Mouse (Mus musculus) ES-E14 (cell line): ENCODE measurements around the gene Ddx23. TPM values are rescaled to one million over a fixed set of nuclear protein-coding genes. Genes with fewer than 3 reads are reported as not detected.
A peak's percentile ranks its signal among the peaks of the same experiment; 100 is the strongest.

Experiments used
- DNase-seq: peaks from one replicate; pipeline ENCODE4 v3.0.0-alpha.2; 2013; ENCODE audit warnings: low read depth, low spot score
- H3K27ac ChIP-seq: 2 replicates; pipeline ENCODE4 v1.5.1; 2012; ENCODE audit warnings: low read depth, mild to moderate bottlenecking, low read length, moderate library complexity, mixed read lengths; ENCODE audit not compliant: poor library complexity, insufficient read depth, severe bottlenecking
- H3K36me3 ChIP-seq: 2 replicates; pipeline ENCODE4 v1.6.1; 2012; ENCODE audit warnings: mild to moderate bottlenecking, low read length, moderate library complexity, mixed read lengths; ENCODE audit not compliant: control insufficient read depth, poor library complexity, insufficient read depth, severe bottlenecking
- H3K4me1 ChIP-seq, 2 experiments: fragments of 150-350 bp in 1 of 2; sonication (generic) in 1 of 2; 2 replicates each; pipeline ENCODE4 v1.6.1; 2012; ENCODE audit warnings: low read length in 2 of 2, mild to moderate bottlenecking in 1 of 2, mixed read lengths in 1 of 2; ENCODE audit not compliant: control insufficient read depth in 2 of 2, insufficient read depth in 2 of 2, poor library complexity in 1 of 2
- H3K4me3 ChIP-seq, 2 experiments: fragments of 150-350 bp in 1 of 2; sonication (generic) in 1 of 2; 2 replicates each; pipeline ENCODE4 v1.5.1; 2012; ENCODE audit warnings: low read length in 2 of 2, low read depth in 1 of 2, mild to moderate bottlenecking in 1 of 2, mixed read lengths in 1 of 2; ENCODE audit not compliant: insufficient read depth in 1 of 2, poor library complexity in 1 of 2, severe bottlenecking in 1 of 2
- H3K9ac ChIP-seq: 2 replicates; pipeline ENCODE4 v1.6.1; 2012; ENCODE audit warnings: low read depth, mild to moderate bottlenecking, low read length, mixed read lengths; ENCODE audit not compliant: poor library complexity, insufficient read depth, severe bottlenecking
- H3K9me3 ChIP-seq: fragments of 150-350 bp; sonication (generic); 2 replicates; pipeline ENCODE4 v1.6.1; 2012; ENCODE audit warnings: low read depth, mild to moderate bottlenecking, low read length; ENCODE audit not compliant: control insufficient read depth, insufficient read depth
- CHD2 ChIP-seq: IDR thresholded peaks from 2 replicates; pipeline ENCODE4 v1.6.1; 2014; ENCODE audit warnings: mild to moderate bottlenecking, low read depth, low read length, inconsistent platforms
- HCFC1 ChIP-seq: IDR thresholded peaks from 2 replicates; pipeline ENCODE4 v1.6.1; 2012; ENCODE audit warnings: low read length, inconsistent platforms, borderline replicate concordance; ENCODE audit not compliant: insufficient read depth
- MAFK ChIP-seq: IDR thresholded peaks from 2 replicates; pipeline ENCODE4 v1.6.1; 2014; ENCODE audit warnings: mild to moderate bottlenecking, low read depth, low read length, inconsistent platforms; ENCODE audit not compliant: insufficient read depth
- ZC3H11A ChIP-seq: IDR thresholded peaks from 2 replicates; pipeline ENCODE4 v1.6.1; 2012; ENCODE audit warnings: low read depth, mild to moderate bottlenecking, inconsistent platforms, low read length, borderline replicate concordance
- ZNF384 ChIP-seq: IDR thresholded peaks from 2 replicates; pipeline ENCODE4 v1.6.1; 2012; ENCODE audit warnings: low read depth, low read length, inconsistent platforms
- in situ Hi-C, 2 experiments: fragments of 600-800 bp; cut with MboI; formaldehyde crosslinking; loops; one replicate each; pipeline ENCODE4 v1.15.1; 2025; ENCODE audit warnings: low sequenced_read_pairs in 2 of 2, inconsistent platforms in 1 of 2; ENCODE audit not compliant: unreplicated experiment in 2 of 2
- total RNA-seq: library from RNA; depleted of rRNA; stranded (reverse); fragments of 300-350 nt; gene quantifications from 2 replicates; pipeline ENCODE4 v1.2.3, GENCODE M21; 2012

Ddx23 gene
- total RNA-seq, 1 experiment: 147 TPM

DNA sequence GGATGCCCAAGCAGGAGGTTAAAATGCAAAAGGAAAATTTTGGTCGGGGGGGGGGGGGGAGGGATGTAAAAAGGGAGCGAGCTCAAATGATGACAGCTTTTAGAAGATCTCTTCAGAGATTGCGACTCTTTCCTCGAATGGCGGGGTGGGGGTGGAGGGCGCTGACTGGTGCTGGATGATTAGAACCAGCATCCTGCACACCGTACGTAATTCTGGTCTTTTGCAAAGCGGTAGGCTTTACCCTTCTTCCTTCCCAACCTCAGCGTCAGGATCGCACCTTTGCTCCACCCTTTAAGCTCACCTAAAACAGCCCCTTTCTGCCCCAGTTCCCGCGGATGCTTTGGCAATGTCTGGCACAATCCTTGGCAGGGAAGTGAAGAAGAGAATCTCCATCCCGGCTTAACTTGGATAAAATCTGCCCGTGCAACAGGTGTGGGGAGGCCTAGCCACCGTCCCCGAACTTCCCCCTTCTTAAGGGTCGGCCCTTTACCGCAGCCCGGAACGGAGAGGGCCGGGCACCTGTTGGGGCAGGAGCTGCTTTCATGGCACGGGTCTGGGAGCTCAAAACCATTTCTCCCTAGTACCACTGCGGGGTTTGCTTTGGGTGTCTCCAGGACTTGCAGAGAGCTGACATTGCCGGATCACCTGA is 28.7 kb downstream of the Ddx23 start:
- Histone ChIP-seq H3K27ac (0 out of 2 replicates have a peak overlapping the region, but pooled peaks have one; percentile 76), H3K4me1 (peaks cover 10 to 45% of the 10 kb centered on the region in 2 experiments), H3K36me3 (no peaks in the 10 kb centered on the region), H3K9me3 (no peaks in the 10 kb centered on the region), H3K9ac (peak overlapping the region; percentile 78; the same call in 1 of the 2 replicates), H3K4me3 (peak overlapping the region; percentile 79 to 93)
- TF ChIP-seq HCFC1 (no peak), MAFK (no peak), CHD2 (no peak), ZNF384 (no peak), ZC3H11A (no peak)
- DNase-seq: no peak
- in situ Hi-C loops: no loop called here

DNA sequence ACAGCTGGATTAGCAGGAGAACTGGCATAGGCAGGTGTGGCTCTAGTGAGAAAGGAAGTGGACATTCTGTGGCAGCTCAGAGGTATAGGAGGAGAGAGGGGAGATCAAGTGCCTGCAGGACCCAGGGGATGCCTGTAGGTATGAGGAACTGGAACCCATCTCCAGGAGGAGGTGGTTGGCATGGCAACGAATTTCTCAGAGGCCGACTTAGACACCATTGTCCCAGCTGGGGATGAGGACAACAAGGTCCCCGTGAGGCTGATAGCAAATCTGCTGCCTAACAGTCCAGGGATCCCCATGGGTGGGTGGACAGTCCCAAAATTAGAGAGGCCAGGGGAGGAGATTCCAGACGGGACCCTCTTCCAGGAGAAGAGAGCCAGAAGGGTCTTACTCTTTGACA is 29.8 kb downstream of the Ddx23 start:
- H3K4me3 ChIP-seq: no peak overlapping the region
- no peaks in the 10 kb centered on the region for H3K9me3 ChIP-seq
- no peaks in the 10 kb centered on the region for H3K36me3 ChIP-seq
- in situ Hi-C loops: no loop called here
- peaks cover 10 to 50% of the 10 kb centered on the region in 2 experiments for H3K4me1 ChIP-seq
- peak overlapping the region; percentile 15; the same call in 1 of the 2 replicates for H3K9ac ChIP-seq
- H3K27ac ChIP-seq: no peak overlapping the region
- TF ChIP-seq ZNF384 (no peak), ZC3H11A (no peak), MAFK (no peak), HCFC1 (no peak), CHD2 (no peak)
- DNase-seq: no peak

- DNase-seq: no peak
- Histone ChIP-seq H3K27ac (no peak overlapping the region; the same call in 1 of the 2 replicates), H3K4me3 (peak overlapping the region; percentile 31 to 54), H3K4me1 (peaks cover 8 to 46% of the 10 kb centered on the region in 2 experiments; a peak in 3 of 4 replicates), H3K9me3 (no peaks in the 10 kb centered on the region), H3K36me3 (no peaks in the 10 kb centered on the region), H3K9ac (peak overlapping the region; percentile 15; the same call in 1 of the 2 replicates)
- TF ChIP-seq MAFK (no peak), CHD2 (no peak), HCFC1 (no peak), ZC3H11A (no peak)
- in situ Hi-C loops: no loop called here
Measured at GRCm38 (mm10) chr15:98632107-98632744, 30.5 kb downstream of the Ddx23 start.

DNA sequence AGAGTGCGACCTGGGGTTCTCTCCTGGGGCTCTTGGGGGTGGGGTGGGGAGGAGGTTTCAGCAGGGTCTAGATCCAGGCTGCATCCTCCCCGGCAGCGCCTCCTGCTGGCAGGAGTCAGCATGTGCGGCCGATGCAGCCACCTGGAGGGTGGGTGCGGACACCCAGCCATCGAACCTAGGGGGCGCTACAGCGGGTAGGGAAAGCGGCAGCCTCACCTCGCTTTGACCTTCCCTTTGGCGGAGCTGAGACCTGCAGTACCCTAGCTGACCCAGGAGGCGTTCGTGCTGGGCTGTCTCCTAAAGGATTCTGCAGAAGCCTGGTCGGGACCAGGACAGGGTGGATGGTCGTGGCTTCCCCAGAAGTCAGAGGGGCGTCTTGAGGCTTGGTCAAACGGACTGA is 31.2 kb downstream of the Ddx23 start:
- H3K27ac ChIP-seq: no peak overlapping the region; the same call in 1 of the 2 replicates
- no peaks in the 10 kb centered on the region for H3K36me3 ChIP-seq
- peaks cover 7 to 42% of the 10 kb centered on the region in 2 experiments; a peak in 3 of 4 replicates for H3K4me1 ChIP-seq
- peak overlapping the region; percentile 48; the same call in 1 of the 2 replicates for H3K9ac ChIP-seq
- in situ Hi-C loops: no loop called here
- no peaks in the 10 kb centered on the region for H3K9me3 ChIP-seq
- DNase-seq: peak; percentile 97
- H3K4me3 ChIP-seq: peak overlapping the region; percentile 55 to 63
- 0 out of 2 replicates have a peak, but pooled peaks have one; percentile 40 for TF ChIP-seq ZNF384
- TF ChIP-seq HCFC1: peak; percentile 63; the same call in 1 of the 2 replicates
- TF ChIP-seq ZC3H11A: peak; percentile 20; the same call in 1 of the 2 replicates
- TF ChIP-seq CHD2: no peak
